Mouse (Mus musculus) megakaryocyte, embryonic 14.5 days (primary cell): Measurements from ENCODE around the gene Sp6.

Experiments used
- FLI1 ChIP-seq: IDR thresholded peaks from 2 replicates; pipeline ENCODE4 v1.6.1; 2012; ENCODE audit warnings: low read length, inconsistent platforms, mixed read lengths
- GATA1 ChIP-seq: IDR thresholded peaks from 3 replicates; pipeline ENCODE4 v1.6.1; 2012; ENCODE audit warnings: mixed read lengths, low read length, inconsistent platforms, borderline replicate concordance

- no peak; the same call in 2 of the 3 replicates for TF ChIP-seq GATA1
- no peak for TF ChIP-seq FLI1
Measured at GRCm38 (mm10) chr11:97029686-97030417, 16.7 kb downstream of the Sp6 start, which contains the start of gene Scrn2.
